7 mouse cellular contexts compared by ENCODE assay signal in genomic region chr5:146675006-146675886, GRCm38 (mm10).
DNase-seq lines count a peak whose midpoint lies in the region; ATAC-seq lines count a peak whose summit lies in the region.

No protein-coding gene starts in this region.

- H3K9ac ChIP-seq in intestine, embryonic 15.5 days, result no peak overlapping the region
- no peak overlapping the region for H3K9ac ChIP-seq in midbrain, embryonic 11.5 days (ENCODE audit: low read length)

- peak; percentile 71 for ATAC-seq in common myeloid progenitor, adult 5-6 weeks (replicated peaks; ENCODE audit: low read depth, poor library complexity, severe bottlenecking)
- ATAC-seq in intestine, embryonic 15.5 days, result peak; percentile 11; the same call in 1 of the 2 replicates
- ATAC-seq in midbrain, embryonic 11.5 days (ENCODE audit: low FRiP score), result peak; percentile 64

- intact Hi-C loops in left cerebral cortex, postnatal 36 days (cut with DNase I), result loop anchor here (10.0 kb wide), 2 partner anchors 230 to 640 kb away; no protein-coding TSS in a partner anchor

- no peaks in the 10 kb centered on the region for H3K27me3 ChIP-seq in intestine, embryonic 15.5 days (replicated peaks)
- H3K27me3 ChIP-seq in midbrain, embryonic 11.5 days (ENCODE audit: control insufficient read depth, insufficient read depth, low read length), result peaks cover 9% of the 10 kb centered on the region; the same call in 1 of the 2 replicates

- peak overlapping the region; percentile 78 for H3K27ac ChIP-seq in intestine, embryonic 15.5 days
- no peak overlapping the region for H3K27ac ChIP-seq in midbrain, embryonic 11.5 days (ENCODE audit: low read depth, low read length)

- H3K9me3 ChIP-seq in intestine, embryonic 15.5 days, result no peaks in the 10 kb centered on the region
- H3K9me3 ChIP-seq in midbrain, embryonic 11.5 days (ENCODE audit: control insufficient read depth, low read length), result no peaks in the 10 kb centered on the region

- no peak overlapping the region for H3K4me2 ChIP-seq in intestine, embryonic 15.5 days (replicated peaks)
- no peak overlapping the region for H3K4me2 ChIP-seq in midbrain, embryonic 11.5 days

- DNase-seq in adipocyte (ENCODE audit: low spot score), result peak; percentile 87
- DNase-seq in gastrocnemius, postnatal 25 days, result peak; percentile 31
- DNase-seq in left cerebral cortex, postnatal 36 days (ENCODE audit: low spot score in 2 of 2), result peak; percentile 42 to 65
- peak; percentile 95 for DNase-seq in midbrain, embryonic 11.5 days (ENCODE audit: low spot score, missing footprints)
- peak; percentile 50 for DNase-seq in skeletal muscle tissue, adult 2 months (ENCODE audit: low read depth, low spot score)

- 25% methylated on average over 19 of the region's 19 CpGs for WGBS in intestine, embryonic 15.5 days
- 27% methylated on average over 19 of the region's 19 CpGs for WGBS in midbrain, embryonic 11.5 days

- peaks cover 25% of the 10 kb centered on the region for H3K4me1 ChIP-seq in intestine, embryonic 15.5 days (replicated peaks)
- peaks cover 5% of the 10 kb centered on the region; the same call in 1 of the 2 replicates for H3K4me1 ChIP-seq in midbrain, embryonic 11.5 days (ENCODE audit: control insufficient read depth, insufficient read depth, low read length)

- no peaks in the 10 kb centered on the region for H3K36me3 ChIP-seq in intestine, embryonic 15.5 days
- H3K36me3 ChIP-seq in midbrain, embryonic 11.5 days (ENCODE audit: control insufficient read depth, insufficient read depth, low read length), result no peaks in the 10 kb centered on the region

- no peak overlapping the region for H3K4me3 ChIP-seq in intestine, embryonic 15.5 days (replicated peaks)
- H3K4me3 ChIP-seq in midbrain, embryonic 11.5 days (ENCODE audit: low read depth, low read length), result no peak overlapping the region

Comparison
In these comparisons a context has a peak if more than half of its experiments do, and no peak if none do; other contexts are left out.
1. DNase-seq: peak in every context shown above with its lines; median percentile 95 in midbrain, embryonic 11.5 days; 87 in adipocyte; 54 in left cerebral cortex, postnatal 36 days; 50 in skeletal muscle tissue, adult 2 months; 31 in gastrocnemius, postnatal 25 days.
2. ATAC-seq: peak in every context shown above with its lines; median percentile 71 in common myeloid progenitor, adult 5-6 weeks; 64 in midbrain, embryonic 11.5 days; 11 in intestine, embryonic 15.5 days.